Mouse (Mus musculus) MEL (cell line): ENCODE data around the gene Chil1. TPM values are rescaled to one million over a fixed set of nuclear protein-coding genes. Genes with fewer than 3 reads are reported as not detected.
A peak's percentile ranks its signal among the peaks of the same experiment; 100 is the strongest.

Experiments
- DNase-seq: peaks from one replicate; pipeline ENCODE4 v3.0.0; 2011; ENCODE audit warnings: low read depth, low spot score
- H3K27ac ChIP-seq: 2 replicates; pipeline ENCODE4 v1.5.1; 2012; ENCODE audit warnings: low read depth, mild to moderate bottlenecking, control low read depth, low read length, moderate library complexity; ENCODE audit not compliant: control insufficient read depth
- H3K27me3 ChIP-seq, 2 experiments: fragments of 150-350 bp in 1 of 2; sonication (generic) in 1 of 2; 2 replicates each; pipeline ENCODE4 v1.6.1; 2012; ENCODE audit warnings: low read length in 2 of 2, mild to moderate bottlenecking in 2 of 2, improper control_type of control experiment in 1 of 2, moderate library complexity in 1 of 2; ENCODE audit not compliant: insufficient read depth in 2 of 2, control insufficient read depth in 1 of 2
- H3K36me3 ChIP-seq, 2 experiments: 2 replicates each; pipeline ENCODE4 v1.6.1; 2012 to 2014; ENCODE audit warnings: low read length in 2 of 2, improper control_type of control experiment in 1 of 2, inconsistent platforms in 1 of 2, mild to moderate bottlenecking in 1 of 2; ENCODE audit not compliant: insufficient read depth in 2 of 2, control insufficient read depth in 1 of 2
- H3K4me1 ChIP-seq, 2 experiments: fragments of 150-350 bp in 1 of 2; sonication (generic) in 1 of 2; 2 replicates each; pipeline ENCODE4 v1.6.1; 2012; ENCODE audit warnings: low read length in 2 of 2, improper control_type of control experiment in 1 of 2, mild to moderate bottlenecking in 1 of 2; ENCODE audit not compliant: insufficient read depth in 2 of 2, control insufficient read depth in 1 of 2
- H3K4me3 ChIP-seq, 2 experiments: fragments of 150-350 bp in 1 of 2; sonication (generic) in 1 of 2; 2 replicates each; pipeline ENCODE4 v1.5.1; 2012; ENCODE audit warnings: low read depth in 2 of 2, low read length in 2 of 2, mild to moderate bottlenecking in 2 of 2, moderate library complexity in 2 of 2, control low read depth in 1 of 2, improper control_type of control experiment in 1 of 2; ENCODE audit not compliant: control insufficient read depth in 1 of 2, insufficient read depth in 1 of 2
- H3K79me2 ChIP-seq: 2 replicates; pipeline ENCODE4 v1.6.1; 2012; ENCODE audit warnings: mild to moderate bottlenecking, low read length, moderate library complexity; ENCODE audit not compliant: control insufficient read depth, poor library complexity, insufficient read depth
- H3K9ac ChIP-seq: 2 replicates; pipeline ENCODE4 v1.6.1; 2012; ENCODE audit warnings: low read depth, mild to moderate bottlenecking, control low read depth, low read length, moderate library complexity; ENCODE audit not compliant: control insufficient read depth, poor library complexity, severe bottlenecking
- H3K9me3 ChIP-seq: fragments of 150-350 bp; sonication (generic); replicated peaks from 2 replicates; pipeline ENCODE4 v1.6.1; 2012; ENCODE audit warnings: mild to moderate bottlenecking, low read length, improper control_type of control experiment, moderate library complexity; ENCODE audit not compliant: insufficient read depth
- BHLHE40 ChIP-seq: IDR thresholded peaks from 2 replicates; pipeline ENCODE4 v1.6.1; 2012; ENCODE audit warnings: low read depth, mild to moderate bottlenecking, inconsistent platforms, low read length, improper control_type of control experiment, borderline replicate concordance
- CHD2 ChIP-seq: IDR thresholded peaks from 2 replicates; pipeline ENCODE4 v1.6.1; 2011; ENCODE audit warnings: low read length, improper control_type of control experiment
- E2F4 ChIP-seq: IDR thresholded peaks from 2 replicates; pipeline ENCODE4 v1.6.1; 2011; ENCODE audit warnings: low read depth, low read length, improper control_type of control experiment, borderline replicate concordance
- ELF1 ChIP-seq: IDR thresholded peaks from 2 replicates; pipeline ENCODE4 v1.6.1; 2014; ENCODE audit warnings: low read depth, mild to moderate bottlenecking, inconsistent platforms, low read length, improper control_type of control experiment, moderate library complexity
- EP300 ChIP-seq, 2 experiments: IDR thresholded peaks; 2 replicates each; pipeline ENCODE4 v1.6.1; 2011; ENCODE audit warnings: improper control_type of control experiment in 2 of 2, low read length in 2 of 2, low read depth in 1 of 2, mild to moderate bottlenecking in 1 of 2
- ETS1 ChIP-seq: IDR thresholded peaks from 2 replicates; pipeline ENCODE4 v1.6.1; 2012; ENCODE audit warnings: low read depth, mild to moderate bottlenecking, inconsistent platforms, low read length, improper control_type of control experiment, moderate library complexity
- GABPA ChIP-seq: IDR thresholded peaks from 2 replicates; pipeline ENCODE4 v1.6.1; 2012; ENCODE audit warnings: low read depth, mild to moderate bottlenecking, inconsistent platforms, low read length, improper control_type of control experiment, moderate library complexity
- GATA1 ChIP-seq: IDR thresholded peaks from 2 replicates; pipeline ENCODE4 v1.6.1; 2011; ENCODE audit warnings: low read depth, low read length, improper control_type of control experiment
- JUND ChIP-seq: IDR thresholded peaks from 2 replicates; pipeline ENCODE4 v1.6.1; 2011; ENCODE audit warnings: low read depth, mild to moderate bottlenecking, improper control_type of control experiment, low read length
- KAT2A ChIP-seq: conservative IDR thresholded peaks from 2 replicates; pipeline ENCODE4 v1.6.1; 2012; ENCODE audit warnings: low read depth, low read length, improper control_type of control experiment, inconsistent platforms
- MAX ChIP-seq: IDR thresholded peaks from 2 replicates; pipeline ENCODE4 v1.6.1; 2011; ENCODE audit warnings: low read length, improper control_type of control experiment
- MAZ ChIP-seq: IDR thresholded peaks from 2 replicates; pipeline ENCODE4 v1.6.1; 2012; ENCODE audit warnings: low read depth, mild to moderate bottlenecking, inconsistent platforms, low read length, improper control_type of control experiment
- MEF2A ChIP-seq: IDR thresholded peaks from 2 replicates; pipeline ENCODE4 v1.6.1; 2014; ENCODE audit warnings: low read depth, mild to moderate bottlenecking, inconsistent platforms, low read length, improper control_type of control experiment; ENCODE audit not compliant: poor library complexity, insufficient replicate concordance, severe bottlenecking; ENCODE audit errors: extremely low read depth
- MYC ChIP-seq: IDR thresholded peaks from 2 replicates; pipeline ENCODE4 v1.6.1; 2011; ENCODE audit warnings: low read depth, mild to moderate bottlenecking, low read length, improper control_type of control experiment, moderate library complexity
- NELFE ChIP-seq: IDR thresholded peaks from 2 replicates; pipeline ENCODE4 v1.6.1; 2011; ENCODE audit warnings: low read depth, low read length, improper control_type of control experiment
- POLR2AphosphoS2 ChIP-seq: IDR thresholded peaks from 2 replicates; pipeline ENCODE4 v1.6.1; 2011; ENCODE audit warnings: low read length, improper control_type of control experiment
- POLR2AphosphoS5 ChIP-seq: IDR thresholded peaks from 2 replicates; pipeline ENCODE4 v1.6.1; 2012; ENCODE audit warnings: low read depth, borderline replicate concordance, mild to moderate bottlenecking, inconsistent platforms, low read length, moderate library complexity, mixed read lengths
- RAD21 ChIP-seq: IDR thresholded peaks from 2 replicates; pipeline ENCODE4 v1.6.1; 2011; ENCODE audit warnings: mild to moderate bottlenecking, low read depth, low read length, improper control_type of control experiment
- RCOR1 ChIP-seq: IDR thresholded peaks from 2 replicates; pipeline ENCODE4 v1.6.1; 2012; ENCODE audit warnings: low read depth, mild to moderate bottlenecking, inconsistent platforms, low read length, improper control_type of control experiment
- SIN3A ChIP-seq: IDR thresholded peaks from 2 replicates; pipeline ENCODE4 v1.6.1; 2012; ENCODE audit warnings: low read length, improper control_type of control experiment, inconsistent platforms
- SMC3 ChIP-seq: IDR thresholded peaks from 2 replicates; pipeline ENCODE4 v1.6.1; 2011; ENCODE audit warnings: low read depth, low read length, improper control_type of control experiment
- TAL1 ChIP-seq: IDR thresholded peaks from 2 replicates; pipeline ENCODE4 v1.6.1; 2012; ENCODE audit warnings: mild to moderate bottlenecking, inconsistent platforms, low read length, moderate library complexity, mixed read lengths
- TBP ChIP-seq: IDR thresholded peaks from 2 replicates; pipeline ENCODE4 v1.8.0; 2011; ENCODE audit warnings: low read depth, low read length, improper control_type of control experiment
- TCF12 ChIP-seq: IDR thresholded peaks from 2 replicates; pipeline ENCODE4 v1.6.1; 2014; ENCODE audit warnings: low read depth, mild to moderate bottlenecking, inconsistent platforms, low read length, improper control_type of control experiment, moderate library complexity
- USF2 ChIP-seq, 2 experiments: IDR thresholded peaks; 2 replicates each; pipeline ENCODE4 v1.6.1; 2011 to 2012; ENCODE audit warnings: improper control_type of control experiment in 2 of 2, low read length in 2 of 2, borderline replicate concordance in 1 of 2, inconsistent platforms in 1 of 2, low read depth in 1 of 2, mild to moderate bottlenecking in 1 of 2; ENCODE audit not compliant: insufficient read depth in 1 of 2
- ZKSCAN1 ChIP-seq: IDR thresholded peaks from 2 replicates; pipeline ENCODE4 v1.6.1; 2012; ENCODE audit warnings: low read depth, mild to moderate bottlenecking, inconsistent platforms, low read length, improper control_type of control experiment, moderate library complexity
- polyA plus RNA-seq, 2 experiments: library from polyadenylated mRNA; stranded (reverse) in 1 of 2; unstranded in 1 of 2; fragments of >175 nt in 1 of 2; fragments of >200 nt in 1 of 2; gene quantifications; 2 replicates each; pipeline versions ENCODE4 v1.2.1 to v1.2.4; 2012; ENCODE audit warnings: low replicate concordance in 2 of 2, low read depth in 1 of 2; ENCODE audit not compliant: insufficient read length in 2 of 2, insufficient read depth in 1 of 2, missing spikeins in 1 of 2
- total RNA-seq: library from RNA; depleted of rRNA; stranded (reverse); fragments of 300-350 nt; gene quantifications from 2 replicates; pipeline ENCODE4 v1.2.3, GENCODE M21; 2012

Chil1 gene
- total and polyA plus RNA-seq, 3 experiments: not detected

- TF ChIP-seq NELFE: no peak
- no peak for TF ChIP-seq EP300 (IDR thresholded peaks at IDR 0.05; ENCODE audit: low read depth in 1 of 2, low read length in 2 of 2)
- TF ChIP-seq E2F4: no peak
- no peak for TF ChIP-seq JUND
- TF ChIP-seq GABPA: no peak
- TF ChIP-seq MYC: no peak
- no peak for TF ChIP-seq POLR2AphosphoS2
These were observed 30.1 kb upstream of the Chil1 start (continued) for GRCm38 (mm10) chr1:134151655-134152412.

- Histone ChIP-seq H3K9me3 (no peaks in the 10 kb centered on the region), H3K27me3 (no peaks in the 10 kb centered on the region; a peak in 1 of 4 replicates), H3K79me2 (no peaks in the 10 kb centered on the region), H3K36me3 (peaks cover 0 to 3% of the 10 kb centered on the region in 2 experiments; a peak in 2 of 4 replicates), H3K4me1 (peaks cover 0 to 22% of the 10 kb centered on the region in 2 experiments; a peak in 2 of 4 replicates), H3K4me3 (no peak overlapping the region), H3K27ac (no peak overlapping the region), H3K9ac (no peak overlapping the region)
- TF ChIP-seq EP300 (IDR thresholded peaks at IDR 0.05; ENCODE audit: low read depth in 1 of 2, low read length in 2 of 2): peak in 1 of 2 experiments; percentile 38; a peak in 1 of 4 replicates
- TF ChIP-seq SMC3: no peak
- peak; percentile 67 for TF ChIP-seq GATA1
- no peak for TF ChIP-seq MAZ
- no peak for TF ChIP-seq MAX
- no peak for TF ChIP-seq TBP
- no peak for TF ChIP-seq ZKSCAN1
- peak; percentile 21; the same call in 1 of the 2 replicates for TF ChIP-seq TCF12
- no peak; the same call in 1 of the 2 replicates for TF ChIP-seq SIN3A
- TF ChIP-seq NELFE: no peak
- no peak for TF ChIP-seq MEF2A
- TF ChIP-seq KAT2A: no peak
- TF ChIP-seq BHLHE40: peak; percentile 28; the same call in 1 of the 2 replicates
- TF ChIP-seq MYC: no peak
- no peak for TF ChIP-seq CHD2
- TF ChIP-seq E2F4: no peak
- TF ChIP-seq ETS1: peak; percentile 9; the same call in 1 of the 2 replicates
- TF ChIP-seq TAL1: 0 out of 2 replicates have a peak, but pooled peaks have one; percentile 3
- peak; percentile 65 for TF ChIP-seq RCOR1
- no peak for TF ChIP-seq GABPA
- TF ChIP-seq ELF1: no peak
- TF ChIP-seq RAD21: no peak
- no peak for TF ChIP-seq POLR2AphosphoS5
- TF ChIP-seq USF2 (IDR thresholded peaks at IDR 0.05; ENCODE audit: borderline replicate concordance in 1 of 2, insufficient read depth in 1 of 2, low read depth in 1 of 2, low read length in 2 of 2): no peak
- no peak for TF ChIP-seq POLR2AphosphoS2
- peak; percentile 57 for DNase-seq
These were observed 29.1 kb upstream of the Chil1 start for GRCm38 (mm10) chr1:134152626-134153590.
